Mouse (Mus musculus) cerebellum, adult 2 months (tissue): ENCODE measurements around the gene Rrm1. TPM values are rescaled to one million over a fixed set of nuclear protein-coding genes. Genes with fewer than 3 reads are reported as not detected.
A peak's percentile ranks its signal among the peaks of the same experiment; 100 is the strongest.

Source experiments
- DNase-seq, 2 experiments: peaks; one replicate each; pipeline ENCODE4 v3.0.0; 2021
- H3K27ac ChIP-seq: fragments of 200-500 bp; 2 replicates; pipeline ENCODE4 v1.5.1; 2012; ENCODE audit warnings: low read length, control low read depth, inconsistent platforms; ENCODE audit not compliant: insufficient read depth
- H3K27me3 ChIP-seq: fragments of 200-500 bp; 2 replicates; pipeline ENCODE4 v1.6.1; 2012; ENCODE audit warnings: inconsistent platforms, mild to moderate bottlenecking, low read length, moderate library complexity; ENCODE audit not compliant: control insufficient read depth, insufficient read depth
- H3K4me1 ChIP-seq: fragments of 200-500 bp; 2 replicates; pipeline ENCODE4 v1.6.1; 2011; ENCODE audit warnings: low read length; ENCODE audit not compliant: control insufficient read depth, insufficient read depth
- H3K4me3 ChIP-seq: fragments of 200-500 bp; replicated peaks from 2 replicates; pipeline ENCODE3; 2011; ENCODE audit warnings: mild to moderate bottlenecking, low read depth, low read length, control low read depth; ENCODE audit not compliant: insufficient read depth
- CTCF ChIP-seq: fragments of 200-500 bp; IDR thresholded peaks from 2 replicates; pipeline ENCODE4 v1.5.1; 2011; ENCODE audit warnings: low read depth, mild to moderate bottlenecking, control low read depth, low read length, moderate library complexity, borderline replicate concordance; ENCODE audit not compliant: insufficient read depth
- POLR2A ChIP-seq: fragments of 200-500 bp; IDR thresholded peaks from 2 replicates; pipeline ENCODE4 v1.6.1; 2011; ENCODE audit warnings: low read length, control low read depth, borderline replicate concordance; ENCODE audit not compliant: insufficient read depth
- WGBS: fragments of 180-500 bp; shearing (Covaris S2); methylation state at CpG from one replicate; pipeline ENCODE4 v1.1.7; 2018; 5-methylcytosine and 5-hydroxymethylcytosine counted together
- polyA plus RNA-seq: library from polyadenylated mRNA; depleted of rRNA; stranded (reverse); fragments of >200 nt; gene quantifications from 2 replicates; pipeline ENCODE4 v1.2.3, GENCODE M21; 2012

The Rrm1 gene
- polyA plus RNA-seq, 1 experiment = 20.0 TPM

- H3K27ac ChIP-seq = no peak overlapping the region
- TF ChIP-seq POLR2A (no peak), CTCF (no peak)
These were observed 25.7 kb upstream of the Rrm1 start for GRCm38 (mm10) chr7:102415841-102416240.

GRCm38 (mm10) chr7:102417398-102417797, 24.1 kb upstream of the Rrm1 start:
- Histone ChIP-seq H3K4me1 (no peaks in the 10 kb centered on the region), H3K4me3 (no peak overlapping the region), H3K27me3 (no peaks in the 10 kb centered on the region), H3K27ac (no peak overlapping the region)
- TF ChIP-seq POLR2A = no peak
- peak; percentile 87 for TF ChIP-seq CTCF
- WGBS = 2% methylated on average over 4 of the region's 4 CpGs
- DNase-seq = peak; percentile 49 to 69

More at GRCm38 (mm10) chr7:102415841-102416240, 25.7 kb upstream of the Rrm1 start:
- 61% methylated on average over 6 of the region's 6 CpGs for WGBS
- Histone ChIP-seq H3K4me3 (no peak overlapping the region), H3K4me1 (no peaks in the 10 kb centered on the region), H3K27me3 (no peaks in the 10 kb centered on the region)
- DNase-seq = no peak

- TF ChIP-seq CTCF = no peak
- 93% methylated on average over 2 of the region's 2 CpGs for WGBS
- no peaks in the 10 kb centered on the region for H3K27me3 ChIP-seq
- no peak overlapping the region for H3K27ac ChIP-seq
- no peak for DNase-seq
- no peaks in the 10 kb centered on the region for H3K4me1 ChIP-seq
- no peak overlapping the region for H3K4me3 ChIP-seq
These were observed 19.5 kb upstream of the Rrm1 start for GRCm38 (mm10) chr7:102422036-102422435.

- 53% methylated on average over 6 of the region's 6 CpGs for WGBS
- no peak overlapping the region for H3K4me3 ChIP-seq
- H3K27ac ChIP-seq = no peak overlapping the region
- no peak for DNase-seq
- no peaks in the 10 kb centered on the region for H3K27me3 ChIP-seq
- TF ChIP-seq POLR2A (no peak), CTCF (no peak)
- H3K4me1 ChIP-seq = no peaks in the 10 kb centered on the region
These were observed 15.4 kb upstream of the Rrm1 start for GRCm38 (mm10) chr7:102425933-102426685.

- Histone ChIP-seq H3K4me1 (no peaks in the 10 kb centered on the region), H3K4me3 (no peak overlapping the region), H3K27me3 (no peaks in the 10 kb centered on the region), H3K27ac (no peak overlapping the region)
- TF ChIP-seq POLR2A = no peak
- no peak for DNase-seq
- WGBS = 81% methylated on average over 2 of the region's 2 CpGs
These were observed 7.2 kb upstream of the Rrm1 start for GRCm38 (mm10) chr7:102434344-102434743.

GRCm38 (mm10) chr7:102440822-102441656, 456 bp upstream of the Rrm1 start:
- Histone ChIP-seq H3K4me1 (no peaks in the 10 kb centered on the region), H3K27ac (no peak overlapping the region), H3K4me3 (peak overlapping the region; percentile 12), H3K27me3 (no peaks in the 10 kb centered on the region)
- 53% methylated on average over 15 of the region's 15 CpGs for WGBS
- no peak for TF ChIP-seq CTCF
- no peak for TF ChIP-seq POLR2A
- DNase-seq = no peak

GRCm38 (mm10) chr7:102442432-102442831, 937 bp downstream of the Rrm1 start:
- no peaks in the 10 kb centered on the region for H3K27me3 ChIP-seq
- DNase-seq = no peak
- H3K4me3 ChIP-seq = peak overlapping the region; percentile 85
- H3K27ac ChIP-seq = no peak overlapping the region
- no peaks in the 10 kb centered on the region for H3K4me1 ChIP-seq
- no peak for TF ChIP-seq CTCF
- WGBS = under 1% methylated on average over 4 of the region's 4 CpGs

GRCm38 (mm10) chr7:102444301-102444700, 2.8 kb downstream of the Rrm1 start:
- TF ChIP-seq CTCF (no peak), POLR2A (no peak)
- H3K27me3 ChIP-seq = no peaks in the 10 kb centered on the region
- H3K27ac ChIP-seq = no peak overlapping the region
- DNase-seq = no peak
- no peaks in the 10 kb centered on the region for H3K4me1 ChIP-seq
- 86% methylated on average over 2 of the region's 2 CpGs for WGBS
- no peak overlapping the region for H3K4me3 ChIP-seq
